Mouse (Mus musculus) neutrophil, adult 5-6 weeks (primary cell): Measurements from ENCODE around the gene Cd209g. TPM values are rescaled to one million over a fixed set of nuclear protein-coding genes. Genes with fewer than 3 reads are reported as not detected.
"Not testable (repeated sequence)": the region's sequence is repeated elsewhere in the genome, so short reads cannot be mapped to it uniquely, and the experiment has no call there.

Experiments used
- ATAC-seq: fragments of 151-379, 151-347 bp; 2 replicates; pipeline ENCODE4 v1.8.0; 2017; ENCODE audit warnings: mild to moderate bottlenecking, moderate TSS enrichment; ENCODE audit not compliant: insufficient number of reproducible peaks, poor library complexity, low FRiP score, severe bottlenecking; ENCODE audit errors: extremely low read depth
- total RNA-seq: library from RNA; stranded (forward); fragments of 200-1000 nt; gene quantifications from 2 replicates; pipeline ENCODE4 v1.2.3, GENCODE M21; 2017

Cd209g gene
- total RNA-seq: not detected in 2 replicates

DNA sequence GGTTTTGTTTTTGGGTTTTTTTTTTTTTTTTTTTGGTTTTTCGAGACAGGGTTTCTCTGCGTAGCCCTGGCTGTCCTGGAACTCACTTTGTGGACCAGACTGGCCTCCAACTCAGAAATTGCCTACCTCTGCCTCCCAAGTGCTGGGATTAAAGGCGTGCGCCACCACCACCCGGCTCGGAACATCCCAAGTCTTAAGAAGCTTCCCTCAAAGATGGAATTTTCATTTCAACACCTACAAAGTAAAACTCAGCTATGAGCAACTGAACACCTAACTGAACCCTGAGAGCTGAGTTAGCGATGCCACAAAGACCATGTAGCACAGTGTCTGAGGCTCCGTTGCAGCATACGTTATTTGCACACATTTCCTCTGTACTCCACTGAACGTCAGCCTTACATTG, at the start of gene Cd209g:
Gene Cd209g, plus strand, starts transcription at position 301 of the 400 bp plus-strand sequence.
- ATAC-seq: no peak

DNA sequence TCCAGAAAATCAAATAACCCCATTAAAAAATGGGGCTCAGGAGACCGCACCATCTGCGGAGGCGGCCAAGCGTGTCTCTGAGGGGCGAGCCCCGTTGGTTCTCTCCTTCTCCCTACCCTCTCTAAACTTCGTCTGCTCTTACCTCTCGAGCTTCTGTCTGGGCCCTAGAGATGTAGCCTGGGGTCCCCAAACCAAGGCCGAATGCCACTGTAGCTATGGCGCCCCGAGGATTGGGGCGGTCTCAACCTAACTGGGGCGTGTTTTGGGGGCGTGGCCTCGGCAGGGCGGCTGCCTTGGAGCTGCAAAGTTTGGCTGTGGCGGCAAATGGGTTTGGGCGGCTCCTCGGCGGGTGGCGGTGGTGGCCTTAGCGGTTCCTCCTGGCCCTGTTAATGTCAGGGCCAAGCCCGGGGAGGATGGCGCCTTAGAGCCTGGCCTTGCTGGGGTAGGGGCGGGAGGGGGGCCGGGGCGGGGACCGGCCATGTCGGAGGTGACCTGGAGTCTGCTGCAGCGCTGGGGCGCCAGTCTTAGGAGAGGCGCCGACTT, 46.6 kb upstream of the Cd209g start:
- ATAC-seq: peak; percentile 60; the same call in 1 of the 2 replicates

DNA sequence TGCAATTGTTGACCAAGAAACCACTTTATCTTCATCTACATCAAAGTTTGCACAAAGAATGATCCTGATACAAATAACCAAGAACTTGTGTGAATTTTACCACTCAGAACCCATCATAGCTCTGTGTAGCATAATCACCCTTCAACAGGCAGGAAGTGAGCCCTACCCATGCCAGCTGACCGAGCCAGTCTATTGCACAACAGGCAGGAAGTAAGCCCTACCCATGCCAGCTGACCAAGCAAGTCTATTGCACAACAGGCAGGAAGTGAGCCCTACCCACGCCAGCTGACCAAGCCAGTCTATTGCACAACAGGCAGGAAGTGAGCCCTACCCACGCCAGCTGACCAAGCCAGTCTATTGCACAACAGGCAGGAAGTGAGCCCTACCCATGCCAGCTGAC, 45.4 kb upstream of the Cd209g start:
- ATAC-seq: not testable (repeated sequence)

DNA sequence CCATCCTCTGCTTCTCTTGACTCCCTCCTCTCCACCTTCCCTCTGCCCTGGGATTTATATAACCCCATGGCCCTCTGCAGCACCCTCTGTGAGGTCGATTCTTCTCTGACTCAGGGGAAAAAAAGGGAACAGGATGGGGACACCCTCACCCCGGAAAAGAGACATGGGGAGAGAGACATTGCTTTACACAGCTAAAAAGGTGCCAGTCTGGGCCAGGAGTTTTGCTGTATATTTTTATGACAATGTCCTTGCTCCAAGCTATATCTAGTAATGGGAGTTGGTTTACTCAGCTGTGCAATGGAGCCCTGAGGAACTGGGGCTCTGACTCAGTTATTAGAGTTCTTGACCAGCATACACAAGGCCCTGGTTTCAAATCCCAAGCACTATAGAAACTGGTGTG, 28.2 kb upstream of the Cd209g start, which contains the start of gene Cd209f:
Gene Cd209f, minus strand, starts transcription at position 101 of the 400 bp plus-strand sequence.
- not testable (repeated sequence) for ATAC-seq

DNA sequence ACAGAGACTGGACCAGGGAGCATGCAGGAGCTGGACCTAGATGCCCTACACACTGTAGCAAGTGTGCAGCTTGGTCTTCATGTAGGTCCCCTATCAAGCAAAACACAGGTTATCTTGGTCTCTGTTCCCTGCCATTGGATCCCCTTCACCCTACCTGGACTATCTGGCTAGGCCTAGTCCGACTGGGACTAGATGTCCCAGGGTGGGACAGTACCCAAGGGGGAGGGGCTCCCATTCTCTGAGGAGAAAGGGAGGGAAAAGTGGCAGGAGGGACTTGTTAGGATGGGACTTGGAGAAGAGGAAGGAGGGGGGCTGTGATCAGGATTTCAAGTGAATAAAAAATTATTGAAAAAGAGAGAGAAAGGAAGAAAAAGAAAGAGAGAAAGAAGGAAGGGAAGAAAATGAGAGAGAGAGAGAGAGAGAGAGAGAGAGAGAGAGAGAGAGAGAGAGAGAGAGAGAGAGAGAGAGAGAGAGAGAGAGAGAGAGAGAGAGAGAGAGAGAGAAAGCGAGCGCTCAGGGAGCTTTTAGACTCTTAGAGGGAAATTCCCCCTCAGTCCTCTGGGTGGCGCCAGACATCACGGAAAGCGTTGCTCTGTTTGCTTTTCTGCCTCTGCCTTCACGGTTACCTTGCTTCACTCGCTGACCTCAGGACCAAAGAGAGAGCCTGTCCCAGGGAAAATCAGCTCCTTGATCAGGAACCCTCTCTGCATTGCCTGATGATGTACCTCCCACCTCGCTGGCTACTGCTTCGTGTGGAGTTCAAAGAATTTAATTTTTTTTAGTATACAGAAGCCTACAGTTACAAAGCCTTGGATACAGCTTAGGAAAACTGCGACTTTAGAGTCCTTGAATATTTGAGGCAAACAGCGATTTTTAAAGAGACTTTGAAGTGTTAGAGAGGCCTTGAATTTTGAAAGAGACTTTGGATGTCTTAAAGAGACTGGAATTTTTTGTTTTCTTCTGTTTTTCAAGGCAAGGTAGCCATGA, 6.1 kb downstream of the Cd209g start:
- peak; percentile 89 for ATAC-seq

DNA sequence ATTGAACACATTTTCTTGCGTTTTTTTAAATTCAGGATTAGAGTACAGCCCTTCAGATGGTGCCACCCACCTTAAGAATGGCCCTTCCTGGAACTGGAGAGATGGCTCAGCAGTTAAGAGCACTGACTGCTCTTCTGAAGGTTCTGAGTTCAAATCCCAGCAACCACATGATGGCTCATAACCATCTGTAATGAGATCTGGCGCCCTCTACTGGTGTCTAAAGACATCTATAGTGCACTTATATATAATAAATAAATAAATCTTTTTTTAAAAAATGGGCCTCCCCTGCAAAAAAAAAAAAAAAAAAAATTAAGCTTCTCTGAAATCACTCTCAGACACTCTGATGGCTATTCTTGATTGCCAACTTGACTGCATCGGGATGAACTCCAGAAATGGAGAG, 7.8 kb downstream of the Cd209g start:
- no peak for ATAC-seq

DNA sequence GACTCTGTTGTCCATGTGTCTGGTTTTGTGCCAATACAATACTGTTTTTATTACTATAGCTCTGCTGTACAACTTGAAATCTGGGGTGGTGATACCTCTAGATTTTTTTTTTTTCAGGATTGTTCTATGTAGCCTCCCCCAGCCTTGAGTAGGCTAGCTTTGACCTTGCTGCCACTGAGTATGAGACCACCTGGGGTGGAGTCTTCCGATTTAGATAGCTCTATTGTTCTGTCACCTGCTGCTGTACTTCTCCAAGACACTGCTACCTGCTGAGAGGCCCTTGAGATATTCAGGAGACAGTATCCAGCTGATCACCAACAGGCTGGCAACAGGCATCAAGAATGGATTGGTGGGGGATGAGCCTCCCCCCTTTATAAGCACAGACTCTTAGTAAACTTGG, 13.4 kb downstream of the Cd209g start:
- no peak for ATAC-seq

DNA sequence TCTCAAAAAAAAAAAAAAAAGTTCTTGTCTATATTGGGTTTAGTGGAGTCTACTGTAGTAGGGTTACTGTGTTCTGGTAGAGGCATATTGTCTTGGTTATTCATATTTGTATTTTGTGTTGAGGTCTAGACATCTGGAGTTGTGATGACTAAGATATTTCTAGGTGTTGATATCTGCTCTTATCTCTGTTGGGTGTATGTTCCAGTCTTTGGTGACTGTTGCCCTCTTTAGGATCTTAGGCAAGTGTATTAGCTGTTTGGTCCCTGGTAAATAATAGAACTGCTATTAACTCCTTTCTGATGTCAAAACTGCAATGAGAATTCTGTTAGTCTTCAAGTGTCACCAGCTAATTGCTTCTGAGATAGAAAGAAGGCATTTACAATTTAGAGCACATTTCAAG, 21.0 kb downstream of the Cd209g start:
- no peak for ATAC-seq

DNA sequence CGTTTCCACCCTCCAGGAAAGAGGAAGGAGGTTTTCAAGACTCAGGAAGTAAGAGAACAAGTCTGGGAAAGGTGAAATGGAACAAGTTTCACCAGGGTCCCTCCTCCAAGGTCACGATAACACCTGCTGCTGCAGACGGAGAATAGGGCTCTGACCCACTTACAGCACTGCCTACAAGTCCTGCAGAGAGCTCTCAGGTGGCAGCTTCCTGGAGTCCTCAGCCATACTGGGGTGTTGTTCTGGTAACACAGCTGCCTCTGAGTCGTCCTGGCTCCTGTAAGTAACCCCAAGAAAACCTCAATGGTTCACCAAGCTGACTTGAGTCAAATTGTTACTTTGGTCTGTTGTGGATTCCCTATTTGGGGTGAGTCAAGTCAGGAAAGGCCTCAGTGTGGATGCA, 28.9 kb downstream of the Cd209g start:
- no peak for ATAC-seq

DNA sequence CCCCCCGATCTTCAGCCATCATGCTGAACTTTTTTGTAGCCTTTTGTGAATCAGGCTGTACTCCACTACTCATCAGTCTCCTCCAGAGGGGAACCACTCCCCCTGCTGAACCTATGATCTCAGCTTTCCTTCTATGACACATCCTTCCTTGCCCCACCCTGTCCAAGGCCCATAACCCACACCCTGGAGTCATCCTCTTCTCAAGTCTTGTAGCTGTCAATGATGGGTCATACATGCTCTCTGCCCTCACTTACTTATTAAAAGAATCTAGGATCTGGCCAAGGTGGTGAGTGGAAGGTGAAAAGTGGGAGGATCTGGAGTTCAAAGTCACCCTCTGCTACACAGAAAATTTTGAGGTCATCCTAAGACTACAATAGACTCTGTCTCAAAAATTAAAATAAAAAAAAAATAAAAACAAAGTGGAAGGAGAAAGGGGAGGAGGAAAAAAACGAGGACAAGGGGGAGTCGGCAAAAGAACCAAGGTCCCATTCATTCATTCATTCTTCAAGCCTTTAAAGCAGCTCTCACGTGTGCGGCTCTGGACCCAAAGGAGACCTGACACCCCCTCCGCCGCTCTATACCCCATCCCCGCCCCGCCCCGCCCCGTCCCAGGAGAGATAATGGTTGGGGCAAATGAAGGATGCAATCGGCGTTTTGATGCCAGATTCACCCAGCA, 31.4 kb downstream of the Cd209g start:
- no peak for ATAC-seq

DNA sequence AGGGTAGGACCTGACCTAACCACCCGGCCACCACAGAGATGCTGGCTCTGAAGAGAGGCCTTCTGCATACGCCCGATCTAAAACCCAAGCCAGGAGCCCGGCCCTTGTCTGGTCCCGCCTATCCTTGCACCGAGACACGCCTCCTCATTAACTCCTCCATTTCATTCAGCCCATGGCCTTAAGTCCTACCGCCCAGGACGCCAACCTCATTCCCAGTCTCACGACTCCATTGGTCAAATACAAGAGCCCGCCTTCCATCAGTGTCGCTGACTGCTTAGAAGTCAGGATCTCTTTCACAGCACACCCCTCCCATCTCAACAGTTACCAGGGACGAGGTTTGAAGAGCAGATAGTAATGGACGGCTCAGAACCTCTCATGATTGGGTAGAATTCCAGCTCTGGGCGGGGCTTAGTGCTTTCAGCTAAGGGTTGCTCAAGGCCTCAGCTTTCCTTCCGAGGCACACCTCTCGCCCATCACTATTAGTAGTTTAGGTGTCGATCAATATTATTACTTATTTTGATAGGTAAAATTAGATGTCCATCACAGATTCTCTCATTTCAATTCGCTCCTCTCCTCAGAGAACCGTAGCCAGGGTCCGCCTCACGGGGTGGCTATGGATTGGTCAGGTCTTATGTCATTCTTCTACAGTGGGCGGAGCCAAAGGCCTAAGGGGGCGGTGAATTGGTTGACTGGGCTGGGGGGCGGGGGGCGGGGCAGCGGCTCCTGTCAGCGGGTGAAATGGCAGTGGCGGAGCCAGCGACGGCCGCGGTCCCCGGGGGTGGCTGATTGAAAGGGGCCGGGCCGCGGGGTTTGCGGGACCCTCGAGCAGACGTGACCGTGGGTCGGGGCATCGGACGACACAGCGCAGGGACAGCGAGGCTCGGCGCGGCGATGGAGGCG, 32.2 kb downstream of the Cd209g start, which contains the start of gene Evi5l:
Gene Evi5l, plus strand, starts transcription at position 716 of the 900 bp plus-strand sequence.
- peak; percentile 88 for ATAC-seq

DNA sequence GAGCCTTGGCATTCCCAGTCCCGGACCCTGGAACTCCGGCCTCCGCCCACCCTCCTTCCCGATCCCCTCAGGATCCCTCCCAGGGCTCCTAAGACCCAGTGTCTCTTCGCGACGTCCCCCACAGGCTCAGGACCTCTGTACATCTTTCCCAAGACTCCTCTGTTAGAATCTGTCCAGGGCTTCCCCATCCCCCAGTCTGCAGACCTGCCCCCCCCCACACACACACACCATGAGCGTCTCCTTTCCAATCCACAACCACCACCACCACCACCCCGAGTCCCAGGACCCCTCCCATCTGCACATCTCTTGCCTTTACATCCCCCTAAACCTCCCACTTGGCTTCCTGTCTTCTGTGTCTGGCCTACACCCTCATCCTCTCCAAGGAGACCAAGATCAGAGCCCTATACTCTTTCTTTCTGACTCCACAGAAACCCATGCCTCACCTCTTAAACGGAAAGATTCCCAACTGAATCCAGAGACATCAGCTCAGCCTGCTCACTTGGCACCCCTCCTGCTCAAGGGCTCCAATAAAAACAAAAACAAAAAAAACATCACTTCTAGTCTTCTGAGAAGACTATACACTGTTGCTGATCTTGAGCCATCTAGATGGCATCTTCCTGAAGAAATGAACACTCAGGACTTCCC, 33.1 kb downstream of the Cd209g start:
- no peak for ATAC-seq

DNA sequence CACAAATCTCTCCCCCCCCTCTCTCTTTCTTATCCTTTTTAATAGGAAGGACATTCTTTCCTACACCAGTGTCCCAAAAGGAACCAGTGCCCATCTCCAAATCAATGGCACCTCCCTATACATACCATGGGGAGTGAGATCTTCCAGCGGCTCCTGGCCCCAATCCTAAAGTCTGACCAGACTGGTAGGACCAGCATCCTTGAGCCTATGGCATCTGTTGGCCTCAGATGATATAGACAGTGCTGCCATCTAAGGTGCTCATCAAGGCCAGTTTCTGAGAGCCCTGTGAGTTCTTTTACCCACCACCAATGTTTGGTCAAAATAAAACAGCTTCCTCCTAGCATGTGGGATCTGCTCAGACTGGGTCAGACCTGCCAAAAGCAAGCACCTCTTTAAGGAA, 34.0 kb downstream of the Cd209g start:
- ATAC-seq: no peak

DNA sequence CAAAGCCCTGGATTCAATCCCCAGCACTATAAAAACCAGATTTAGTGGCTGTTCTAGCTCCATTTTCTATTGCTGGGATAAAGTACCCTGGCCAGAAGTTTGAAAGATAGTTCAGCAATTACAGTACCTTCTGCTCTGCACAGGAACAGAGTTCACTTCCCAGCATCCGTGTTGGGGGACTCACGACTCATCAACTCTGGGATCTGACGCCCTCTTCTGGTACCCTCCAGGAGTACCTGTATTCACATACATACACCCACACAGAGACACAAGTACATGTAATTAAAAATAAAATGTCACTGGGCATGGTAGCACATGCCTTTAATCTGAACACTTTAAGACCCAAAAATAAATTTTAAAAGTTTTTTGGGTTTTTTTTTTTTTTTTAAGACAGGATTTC, 38.6 kb downstream of the Cd209g start:
- ATAC-seq: no peak

DNA sequence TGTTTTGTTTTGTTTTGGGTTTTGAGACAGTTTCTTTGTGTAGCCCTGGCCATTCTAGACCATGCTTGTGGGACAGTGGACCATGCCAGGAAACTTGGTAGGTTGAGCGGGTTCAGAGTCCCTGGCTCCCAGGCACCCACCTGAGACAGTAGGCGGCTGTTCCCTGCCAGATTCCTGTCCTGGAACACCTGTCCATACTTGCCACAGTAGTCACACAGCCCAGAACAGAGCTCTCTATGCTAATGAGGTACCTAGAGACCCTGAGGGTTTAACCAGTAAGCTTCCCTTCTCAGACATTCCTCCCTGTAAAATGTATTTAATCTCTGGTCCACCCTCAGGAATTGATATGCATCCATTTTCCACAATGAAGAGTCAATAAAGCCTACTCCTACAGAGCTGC, 40.1 kb downstream of the Cd209g start:
- ATAC-seq: no peak

DNA sequence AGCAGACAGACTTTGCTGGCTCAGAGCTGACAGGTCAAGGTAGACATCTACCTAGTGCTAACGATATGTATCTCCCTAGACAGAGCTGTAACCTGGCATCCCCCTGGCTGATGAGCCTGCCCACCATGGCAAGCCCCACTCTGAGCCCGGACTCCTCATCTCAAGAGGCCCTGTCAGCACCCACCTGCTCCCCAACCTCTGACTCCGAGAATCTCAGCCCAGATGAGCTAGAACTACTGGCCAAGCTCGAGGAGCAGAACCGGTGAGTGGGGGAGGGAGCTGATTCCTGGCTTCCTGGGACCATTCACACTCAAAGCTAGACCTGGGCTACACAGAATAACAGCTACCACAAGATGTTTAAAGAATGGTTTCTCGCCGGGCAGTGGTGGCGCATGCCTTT, 49.5 kb downstream of the Cd209g start:
- no peak for ATAC-seq

DNA sequence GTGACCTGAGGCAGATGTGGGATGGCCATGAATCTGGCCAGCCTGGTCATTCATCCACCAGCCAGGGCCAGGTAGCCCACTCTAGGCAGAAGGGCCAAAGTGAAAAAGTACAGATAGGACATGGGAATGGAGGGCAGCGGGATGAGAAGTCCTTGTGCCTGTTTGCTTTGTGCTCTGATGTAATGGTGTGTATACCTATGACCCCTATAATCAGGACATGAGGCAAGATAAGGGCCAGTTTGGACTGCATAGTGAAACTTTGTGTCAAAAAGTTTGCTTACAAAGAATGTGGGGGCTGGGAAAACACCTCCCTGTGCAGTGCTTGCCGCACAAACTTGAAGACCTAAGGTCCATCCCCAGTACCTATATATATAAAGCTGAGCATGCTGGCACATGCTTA, 52.3 kb downstream of the Cd209g start:
- no peak for ATAC-seq
